Mouse (Mus musculus): ENCODE data around the gene Tmem221. TPM values are rescaled to one million over a fixed set of nuclear protein-coding genes. Genes with fewer than 3 reads are reported as not detected.
A peak's percentile ranks its signal among the peaks of the same experiment; 100 is the strongest.

The Tmem221 gene
- polyA plus RNA-seq, 1 experiment from 2014 or later, result 0.54 TPM

DNA sequence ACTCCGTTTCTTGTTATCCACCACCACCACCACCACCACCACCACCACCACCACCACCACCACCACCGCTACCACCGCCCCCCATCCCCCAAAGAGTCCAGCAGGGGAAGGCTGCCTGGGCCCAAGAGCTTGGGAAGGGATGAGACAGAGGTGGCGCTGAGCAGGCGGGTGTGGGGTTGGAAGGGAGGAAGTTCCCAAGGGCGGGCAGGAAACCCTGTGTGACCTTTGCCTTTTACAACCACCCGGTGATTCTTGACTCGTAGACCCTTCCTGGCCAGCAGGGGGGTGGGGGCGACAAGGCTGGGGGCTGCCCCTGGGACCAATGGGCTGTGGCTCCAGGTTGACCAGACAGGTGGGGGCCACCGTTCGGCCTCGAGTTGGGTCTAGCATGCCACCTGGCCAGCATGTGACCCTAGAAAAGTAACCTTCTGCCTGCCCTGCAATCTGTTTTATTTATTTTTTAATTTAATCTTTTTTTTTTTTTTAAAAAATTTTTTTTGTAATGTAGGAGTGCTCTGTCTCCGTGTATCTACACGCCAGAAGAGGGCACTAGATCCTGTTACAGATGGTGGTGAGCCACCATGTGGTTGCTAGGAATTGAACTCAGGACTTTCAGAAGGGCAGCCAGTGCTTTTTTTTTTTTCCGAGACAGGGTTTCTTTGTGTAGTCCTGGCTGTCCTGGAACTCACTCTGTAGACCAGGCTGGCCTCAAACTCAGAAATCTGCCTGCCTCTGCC lies 45.5 kb downstream of the Tmem221 start:
- peak; percentile 30 for DNase-seq (ENCODE audit: low spot score)
- 73% methylated on average over 15 of the region's 15 CpGs for WGBS
- Histone ChIP-seq H3K4me3 (no peak overlapping the region), H3K4me1 (peaks cover 47% of the 10 kb centered on the region), H3K27me3 (replicated peaks; ENCODE audit: low read depth, poor library complexity, severe bottlenecking) (peaks cover 38% of the 10 kb centered on the region), H3K27ac (replicated peaks) (no peak overlapping the region; the same call in 1 of the 2 replicates), H3K9me3 (no peaks in the 10 kb centered on the region), H3K36me3 (replicated peaks) (no peaks in the 10 kb centered on the region)

DNA sequence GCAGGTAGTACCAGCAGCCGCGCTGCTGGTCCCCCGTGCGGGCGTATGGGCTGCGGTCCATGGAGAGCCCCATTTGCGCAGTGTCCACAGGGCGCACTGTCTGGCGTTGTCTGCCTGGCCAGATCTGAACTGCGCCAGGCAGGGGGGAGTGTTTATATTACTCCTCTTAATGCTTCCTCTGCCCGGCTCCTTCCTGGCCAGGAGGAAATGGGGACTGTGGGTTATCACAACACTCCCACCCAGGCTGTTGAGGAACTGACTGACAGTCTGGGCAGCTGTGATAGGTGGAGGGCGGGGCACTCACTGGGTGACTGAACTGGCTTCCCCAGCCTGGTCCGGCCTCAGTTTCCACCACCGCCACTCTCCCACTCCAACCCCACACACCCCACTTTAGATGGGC lies 47.0 kb downstream of the Tmem221 start, which contains the start of gene Plvap:
Gene Plvap, minus strand, starts transcription at position 109 of the 400 bp plus-strand sequence.
- Histone ChIP-seq H3K9me3 (no peaks in the 10 kb centered on the region), H3K4me3 (peak within 1 kb of the TSS; percentile 37; the same call in 1 of the 2 replicates), H3K27me3 (replicated peaks; ENCODE audit: low read depth, poor library complexity, severe bottlenecking) (peaks cover 54% of the 10 kb centered on the region), H3K36me3 (replicated peaks) (no peaks in the 10 kb centered on the region), H3K4me1 (peaks cover 47% of the 10 kb centered on the region), H3K27ac (replicated peaks) (peak within 1 kb of the TSS; percentile 65)
- DNase-seq (ENCODE audit: low spot score), result peak; percentile 23
- WGBS, result 61% methylated on average over 14 of the region's 14 CpGs

DNA sequence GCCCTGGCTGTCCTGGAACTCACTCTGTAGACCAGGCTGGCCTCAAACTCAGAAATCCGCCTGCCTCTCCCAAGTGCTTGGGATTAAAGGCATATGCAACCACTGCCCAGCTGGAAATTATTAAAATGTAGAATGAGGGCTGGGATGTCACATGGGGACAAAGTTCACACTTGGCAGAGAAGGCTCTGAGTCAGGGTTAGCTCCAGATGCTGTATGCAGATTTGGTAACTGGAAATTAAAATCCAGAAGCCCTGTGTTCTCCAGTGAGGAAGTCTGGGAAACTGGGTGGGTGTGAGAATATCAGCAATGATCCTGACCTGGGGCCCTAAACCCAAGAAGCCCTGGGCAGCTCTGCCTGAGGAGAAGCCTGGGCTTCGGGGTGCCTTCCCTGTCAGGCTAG lies 49.4 kb downstream of the Tmem221 start:
- Histone ChIP-seq H3K4me1 (peaks cover 45% of the 10 kb centered on the region), H3K36me3 (replicated peaks) (no peaks in the 10 kb centered on the region), H3K9me3 (no peaks in the 10 kb centered on the region), H3K4me3 (peak overlapping the region; percentile 37), H3K27ac (replicated peaks) (no peak overlapping the region; the same call in 1 of the 2 replicates), H3K27me3 (replicated peaks; ENCODE audit: low read depth, poor library complexity, severe bottlenecking) (peaks cover 71% of the 10 kb centered on the region)
- DNase-seq (ENCODE audit: low spot score), result no peak
- WGBS, result 62% methylated on average over 2 of the region's 2 CpGs

DNA sequence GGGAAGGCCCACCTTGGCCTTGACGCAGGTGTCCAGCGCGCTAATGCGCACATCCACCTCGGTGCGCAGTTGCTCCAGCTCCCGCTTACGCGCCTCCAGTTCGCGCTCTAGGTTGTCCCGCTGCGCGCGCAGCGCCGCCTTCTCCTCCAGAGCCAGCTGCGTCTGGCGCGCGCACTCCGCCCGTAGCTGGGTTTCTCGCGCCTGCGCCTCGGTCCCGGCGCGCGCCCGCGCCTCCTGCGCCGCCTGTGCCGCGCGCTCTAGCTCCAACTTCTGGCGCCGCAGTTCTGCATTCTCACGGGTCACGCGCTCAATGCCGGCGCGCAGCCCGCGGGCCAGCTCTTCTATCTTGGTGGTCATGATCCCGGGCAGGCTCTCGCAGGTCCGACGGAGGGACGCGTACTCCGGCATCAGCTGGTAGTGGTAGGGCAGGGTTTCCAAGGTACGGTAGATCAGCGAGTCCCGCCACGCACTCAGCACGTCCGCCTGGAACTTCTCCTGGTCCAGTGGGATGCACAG lies 51.0 kb downstream of the Tmem221 start:
- peaks cover 43% of the 10 kb centered on the region for H3K4me1 ChIP-seq
- no peaks in the 10 kb centered on the region for H3K36me3 ChIP-seq (replicated peaks)
- peak overlapping the region; percentile 63 for H3K4me3 ChIP-seq
- peak overlapping the region; percentile 69 for H3K27ac ChIP-seq (replicated peaks)
- no peaks in the 10 kb centered on the region for H3K9me3 ChIP-seq
- WGBS, result under 1% methylated on average over 61 of the region's 61 CpGs
- peak; percentile 93 for DNase-seq (ENCODE audit: low spot score)
- H3K27me3 ChIP-seq (replicated peaks; ENCODE audit: low read depth, poor library complexity, severe bottlenecking), result peaks cover 71% of the 10 kb centered on the region

DNA sequence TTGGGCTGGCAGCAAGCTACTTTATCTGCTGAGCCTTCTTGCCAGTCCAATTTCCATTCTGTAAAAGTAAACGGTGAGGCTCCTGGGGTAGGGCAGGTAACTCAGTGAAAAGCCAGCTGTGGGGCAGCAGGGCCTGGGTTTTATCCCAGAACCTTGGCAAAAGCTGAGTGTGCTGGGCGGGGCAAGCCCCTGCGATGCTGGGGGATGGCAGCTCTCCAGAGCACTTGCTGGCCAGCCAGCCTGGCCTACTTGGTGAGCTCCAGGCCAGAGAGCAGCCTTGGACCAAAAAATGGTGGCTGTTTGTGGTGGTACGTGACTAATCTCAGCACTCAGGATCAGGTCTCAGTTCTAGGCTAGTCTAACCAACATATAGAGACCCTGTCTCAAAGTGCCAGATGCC lies 52.7 kb downstream of the Tmem221 start:
- peaks cover 61% of the 10 kb centered on the region for H3K27me3 ChIP-seq (replicated peaks; ENCODE audit: low read depth, poor library complexity, severe bottlenecking)
- no peak overlapping the region for H3K27ac ChIP-seq (replicated peaks)
- H3K9me3 ChIP-seq, result no peaks in the 10 kb centered on the region
- no peak overlapping the region for H3K4me3 ChIP-seq
- peaks cover 34% of the 10 kb centered on the region for H3K4me1 ChIP-seq
- no peaks in the 10 kb centered on the region for H3K36me3 ChIP-seq (replicated peaks)
- 87% methylated on average over 4 of the region's 4 CpGs for WGBS
- no peak for DNase-seq (ENCODE audit: low spot score)

DNA sequence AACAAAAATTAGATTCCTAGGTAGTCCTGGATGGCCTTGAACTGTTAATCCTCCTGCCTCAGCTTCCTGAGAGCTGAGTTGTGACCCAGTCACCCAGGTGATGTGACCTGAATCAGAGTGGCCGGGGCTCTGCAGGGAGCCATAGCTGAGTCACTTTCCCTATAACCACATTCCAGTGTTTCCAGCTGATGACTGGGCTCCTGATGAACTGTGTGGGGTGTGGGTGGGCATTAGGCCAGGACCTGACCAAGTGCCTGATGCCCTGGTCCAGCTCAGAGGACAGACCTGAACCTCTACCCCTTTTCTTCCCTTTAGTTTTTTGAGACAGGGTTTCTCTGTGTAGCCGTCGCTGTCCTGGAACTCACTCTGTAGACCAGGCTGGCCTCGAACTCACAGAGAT lies 53.3 kb downstream of the Tmem221 start:
- Histone ChIP-seq H3K4me3 (no peak overlapping the region), H3K36me3 (replicated peaks) (no peaks in the 10 kb centered on the region), H3K9me3 (no peaks in the 10 kb centered on the region), H3K27ac (replicated peaks) (no peak overlapping the region), H3K4me1 (peaks cover 37% of the 10 kb centered on the region), H3K27me3 (replicated peaks; ENCODE audit: low read depth, poor library complexity, severe bottlenecking) (peaks cover 54% of the 10 kb centered on the region)
- WGBS, result 95% methylated on average over 4 of the region's 4 CpGs
- no peak for DNase-seq (ENCODE audit: low spot score)

DNA sequence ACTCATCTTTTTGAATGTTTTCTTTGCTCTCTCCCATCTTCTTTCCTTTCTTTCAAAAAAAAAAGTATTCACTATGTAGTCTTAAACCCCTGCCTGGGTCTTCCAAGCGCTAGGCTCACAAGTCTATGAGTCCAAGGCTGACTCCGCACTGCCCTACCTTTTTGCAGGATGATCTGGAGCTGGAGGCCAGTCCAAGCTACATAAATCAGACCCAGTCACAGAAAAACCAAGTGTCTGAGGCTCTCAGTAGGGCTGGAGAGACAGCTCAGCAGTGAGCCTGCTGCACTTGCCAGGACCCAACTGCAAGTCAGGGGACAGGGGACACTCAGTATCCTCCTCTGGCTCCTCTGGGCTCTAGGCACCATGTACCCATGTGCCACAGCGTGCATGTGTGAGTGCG lies 54.3 kb downstream of the Tmem221 start:
- no peak overlapping the region for H3K4me3 ChIP-seq
- 89% methylated on average over 4 of the region's 4 CpGs for WGBS
- peaks cover 45% of the 10 kb centered on the region for H3K27me3 ChIP-seq (replicated peaks; ENCODE audit: low read depth, poor library complexity, severe bottlenecking)
- H3K36me3 ChIP-seq (replicated peaks), result no peaks in the 10 kb centered on the region
- H3K27ac ChIP-seq (replicated peaks), result 0 out of 2 replicates have a peak overlapping the region, but pooled peaks have one; percentile 7
- DNase-seq (ENCODE audit: low spot score), result no peak
- no peaks in the 10 kb centered on the region for H3K9me3 ChIP-seq
- H3K4me1 ChIP-seq, result peaks cover 36% of the 10 kb centered on the region

Other genes starting within 250 kb of the Tmem221 start
- 83.1 and 84.3 TPM in 2 replicates for gene Use1, start 192.0 kb downstream of the Tmem221 start, polyA plus RNA-seq (2016; fragmentation: Nextera tagmentation; extraction: Ambion mirVana)
- 4.0 and 5.0 TPM in 2 replicates for gene Ocel1, start 187.6 kb downstream of the Tmem221 start, polyA plus RNA-seq (2016; fragmentation: Nextera tagmentation; extraction: Ambion mirVana)
- gene Nr2f6, start 176.9 kb downstream of the Tmem221 start, polyA plus RNA-seq (2016; fragmentation: Nextera tagmentation; extraction: Ambion mirVana), result 63.6 and 78.0 TPM in 2 replicates
- 5.4 and 5.5 TPM in 2 replicates for gene Ushbp1, start 163.1 kb downstream of the Tmem221 start, polyA plus RNA-seq (2016; fragmentation: Nextera tagmentation; extraction: Ambion mirVana)
- gene Babam1, start 162.0 kb downstream of the Tmem221 start, polyA plus RNA-seq (2016; fragmentation: Nextera tagmentation; extraction: Ambion mirVana), result 109 and 110 TPM in 2 replicates
- 35.6 and 38.8 TPM in 2 replicates for gene Ankle1, start 152.9 kb downstream of the Tmem221 start, polyA plus RNA-seq (2016; fragmentation: Nextera tagmentation; extraction: Ambion mirVana)
- gene Abhd8, start 95.2 kb downstream of the Tmem221 start, polyA plus RNA-seq (2016; fragmentation: Nextera tagmentation; extraction: Ambion mirVana), result 66.4 and 69.4 TPM in 2 replicates
- gene Mrpl34, start 93.9 kb downstream of the Tmem221 start, polyA plus RNA-seq (2016; fragmentation: Nextera tagmentation; extraction: Ambion mirVana), result 223 and 236 TPM in 2 replicates
- 131 and 134 TPM in 2 replicates for gene Dda1, start 89.7 kb downstream of the Tmem221 start, polyA plus RNA-seq (2016; fragmentation: Nextera tagmentation; extraction: Ambion mirVana)
- gene Ano8, start 72.9 kb downstream of the Tmem221 start, polyA plus RNA-seq (2016; fragmentation: Nextera tagmentation; extraction: Ambion mirVana), result 2.4 and 3.2 TPM in 2 replicates
- gene Gtpbp3, start 70.8 kb downstream of the Tmem221 start, polyA plus RNA-seq (2016; fragmentation: Nextera tagmentation; extraction: Ambion mirVana), result 24.5 and 25.3 TPM in 2 replicates
- gene Plvap, start 47.1 kb downstream of the Tmem221 start, polyA plus RNA-seq (2016; fragmentation: Nextera tagmentation; extraction: Ambion mirVana), result 58.0 and 59.2 TPM in 2 replicates
- gene Ccdc194, start 33.2 kb downstream of the Tmem221 start, polyA plus RNA-seq (2016; fragmentation: Nextera tagmentation; extraction: Ambion mirVana), result 0.12 and 0.26 TPM in 2 replicates
- gene Bst2, start 21.4 kb downstream of the Tmem221 start, polyA plus RNA-seq (2016; fragmentation: Nextera tagmentation; extraction: Ambion mirVana), result 5.8 and 7.2 TPM in 2 replicates
- 76.9 and 80.7 TPM in 2 replicates for gene Mvb12a, start 15.9 kb downstream of the Tmem221 start, polyA plus RNA-seq (2016; fragmentation: Nextera tagmentation; extraction: Ambion mirVana)
- gene Nxnl1, start 7.7 kb upstream of the Tmem221 start, polyA plus RNA-seq (2016; fragmentation: Nextera tagmentation; extraction: Ambion mirVana), result 0.15 TPM in 1 of 2 replicates, not detected in the other
- 21.8 and 30.7 TPM in 2 replicates for gene Slc27a1, start 10.0 kb upstream of the Tmem221 start, polyA plus RNA-seq (2016; fragmentation: Nextera tagmentation; extraction: Ambion mirVana)
- gene Pgls, start 33.3 kb upstream of the Tmem221 start, polyA plus RNA-seq (2016; fragmentation: Nextera tagmentation; extraction: Ambion mirVana), result 249 and 260 TPM in 2 replicates
- 4.8 and 5.0 TPM in 2 replicates for gene Fam129c, start 38.8 kb upstream of the Tmem221 start, polyA plus RNA-seq (2016; fragmentation: Nextera tagmentation; extraction: Ambion mirVana)
- gene Colgalt1, start 52.1 kb upstream of the Tmem221 start, polyA plus RNA-seq (2016; fragmentation: Nextera tagmentation; extraction: Ambion mirVana), result 52.1 and 53.7 TPM in 2 replicates
- 2.2 TPM in 2 replicates for gene Unc13a, start 112.9 kb upstream of the Tmem221 start, polyA plus RNA-seq (2016; fragmentation: Nextera tagmentation; extraction: Ambion mirVana)
- gene Jak3, start 117.4 kb upstream of the Tmem221 start, polyA plus RNA-seq (2016; fragmentation: Nextera tagmentation; extraction: Ambion mirVana), result 3.6 and 4.0 TPM in 2 replicates
- 0.55 TPM in 1 of 2 replicates, not detected in the other for gene Insl3, start 130.3 kb upstream of the Tmem221 start, polyA plus RNA-seq (2016; fragmentation: Nextera tagmentation; extraction: Ambion mirVana)
- gene B3gnt3, start 142.9 kb upstream of the Tmem221 start, polyA plus RNA-seq (2016; fragmentation: Nextera tagmentation; extraction: Ambion mirVana), result 0.54 and 0.72 TPM in 2 replicates
- gene Fcho1, start 166.8 kb upstream of the Tmem221 start, polyA plus RNA-seq (2016; fragmentation: Nextera tagmentation; extraction: Ambion mirVana), result 6.0 and 7.9 TPM in 2 replicates